Mouse (Mus musculus) heart, adult 18-20 months (tissue): Measurements from ENCODE around the gene Ptpdc1. TPM values are rescaled to one million over a fixed set of nuclear protein-coding genes. Genes with fewer than 3 reads are reported as not detected.

Source experiments
- DNase-seq, 2 experiments: peaks; one replicate each; pipeline ENCODE4 v3.0.0; 2021 to 2022; ENCODE audit warnings: mixed read lengths in 1 of 2
- microRNA-seq, 2 experiments: library from miRNA; unstranded; fragments of <30 nt; microRNA quantifications; one replicate each; pipeline ENCODE4 v1.2.0; 2022
- total RNA-seq, 2 experiments: library from RNA; stranded (reverse); gene quantifications; 2 replicates each; pipeline ENCODE4 v1.2.3; 2021

Ptpdc1 gene
- total RNA-seq, 2 experiments from 2014 or later: 5.0 to 6.4 TPM

DNA sequence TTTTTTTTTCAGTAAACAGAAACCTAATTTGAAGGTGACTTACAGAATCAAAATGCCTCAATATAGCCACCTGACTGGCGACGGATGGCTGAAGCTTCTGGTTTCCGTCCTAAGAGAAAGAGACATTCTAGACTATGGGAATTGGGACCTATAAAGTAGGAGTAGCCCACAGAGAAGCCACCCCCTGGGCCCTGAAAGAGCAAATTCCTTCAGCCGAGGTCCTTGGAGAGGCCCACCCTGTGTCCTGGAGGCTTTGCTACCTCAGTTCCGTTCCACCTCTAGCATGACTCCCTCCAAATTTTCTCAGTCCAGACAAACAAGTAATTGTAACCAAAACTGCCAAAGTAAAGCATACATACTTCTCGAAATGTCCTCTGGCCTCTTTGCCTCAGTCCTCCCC is 77.8 kb downstream of the Ptpdc1 start:
- DNase-seq: no peak

DNA sequence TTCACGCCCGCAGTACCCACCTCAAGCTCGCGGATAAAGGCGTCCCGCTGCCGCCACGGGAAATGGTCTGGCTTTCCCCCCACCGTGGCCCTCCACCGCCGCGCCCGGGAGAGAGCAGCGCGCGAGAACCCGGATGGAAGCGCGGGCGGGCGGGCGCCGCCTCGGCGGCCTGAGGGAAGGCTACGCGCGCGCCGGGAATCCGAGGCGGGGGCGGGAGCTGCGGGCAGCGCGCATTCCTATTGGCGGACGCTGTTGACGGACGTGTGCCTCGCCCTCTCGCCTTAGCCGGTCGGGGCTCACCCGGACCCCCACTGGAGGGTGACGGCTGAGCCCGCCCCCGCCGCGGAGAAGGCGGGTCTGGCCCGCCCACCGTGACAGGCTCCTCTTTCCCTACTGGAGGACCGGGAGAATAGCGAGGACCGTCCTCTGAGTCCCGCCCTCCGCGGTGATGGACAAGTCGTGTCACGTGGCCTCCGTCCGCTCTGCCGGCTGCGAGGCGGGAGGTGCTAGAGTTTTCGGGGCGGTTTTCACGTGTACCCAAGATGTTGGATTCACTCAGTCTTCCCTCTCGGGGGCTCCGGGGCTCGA is 79.0 kb downstream of the Ptpdc1 start:
- DNase-seq: peak; percentile 99 to 100

DNA sequence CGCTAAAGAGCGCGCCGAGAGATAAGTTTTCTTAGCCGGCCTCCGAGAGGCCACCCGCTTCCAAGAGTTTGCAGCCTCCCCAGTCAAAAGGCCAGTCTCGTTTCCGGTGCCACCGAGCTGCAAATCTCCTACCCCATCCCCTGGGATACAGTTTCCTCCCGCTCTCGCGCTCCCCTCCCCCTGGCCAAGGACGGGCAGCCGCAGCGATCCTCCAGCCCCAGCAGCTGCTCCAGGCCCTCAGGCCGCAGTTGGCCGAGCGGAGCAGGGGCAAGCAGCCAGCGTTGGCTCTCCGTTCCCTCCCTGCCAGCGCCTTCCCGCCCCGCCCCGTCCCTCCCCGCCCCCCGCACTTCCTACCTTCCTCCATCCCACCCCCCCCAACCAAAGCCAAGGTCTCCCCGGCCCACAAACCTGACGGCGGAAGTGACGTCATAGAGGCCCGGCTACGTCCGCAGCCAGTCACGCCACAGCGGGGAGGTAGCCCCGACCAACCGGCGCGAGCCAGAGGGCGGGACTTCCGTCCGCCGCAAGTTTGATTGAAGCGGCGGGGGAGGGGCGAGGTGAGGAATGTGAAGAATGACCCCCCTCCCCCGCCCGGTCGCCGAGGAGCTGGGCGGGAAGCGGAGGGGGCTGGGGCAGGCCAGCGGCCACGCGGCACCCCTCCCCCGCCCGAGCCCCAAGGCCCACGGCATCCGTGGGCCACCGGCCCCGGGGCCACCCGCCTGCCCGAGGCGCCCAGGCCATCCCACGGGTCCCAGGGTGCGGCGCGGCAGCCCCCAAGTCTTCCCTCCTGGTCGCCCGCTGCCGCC is 79.8 kb downstream of the Ptpdc1 start:
- DNase-seq: peak; percentile 96 to 98

GRCm38 (mm10) chr13:48544867-48545266 is 80.6 kb downstream of the Ptpdc1 start:
- no peak for DNase-seq

GRCm38 (mm10) chr13:48544391-48544790 is 81.1 kb downstream of the Ptpdc1 start:
- DNase-seq: no peak

- no peak for DNase-seq
Observed at GRCm38 (mm10) chr13:48540488-48540887, 85.0 kb downstream of the Ptpdc1 start.

- no peak for DNase-seq
Observed at GRCm38 (mm10) chr13:48533441-48533840, 92.0 kb downstream of the Ptpdc1 start.

GRCm38 (mm10) chr13:48531448-48531847 is 94.0 kb downstream of the Ptpdc1 start:
- no peak for DNase-seq

- peak; percentile 61 to 67 for DNase-seq
Observed at GRCm38 (mm10) chr13:48530685-48531084, 94.8 kb downstream of the Ptpdc1 start.

DNA sequence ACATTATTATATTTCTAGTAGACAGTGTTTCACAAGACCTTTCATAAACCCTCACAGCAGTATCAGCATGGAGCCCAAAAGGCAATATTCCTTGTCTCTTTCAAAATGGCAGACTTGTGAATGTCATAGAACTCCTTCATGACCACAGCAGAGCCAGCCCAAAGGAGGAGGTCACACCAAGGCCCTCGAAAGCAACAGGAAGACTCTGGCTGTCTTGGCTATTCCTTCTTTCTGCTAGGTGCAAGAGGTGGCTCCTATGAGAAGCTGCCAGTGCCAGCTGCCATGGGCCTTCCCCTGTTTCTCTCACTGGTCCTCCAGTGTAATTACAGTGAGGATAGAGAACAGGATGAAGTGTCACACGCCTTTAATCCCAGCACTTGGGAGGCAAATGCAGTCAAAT is 96.4 kb downstream of the Ptpdc1 start:
- DNase-seq: no peak

- peak; percentile 80 to 85 for DNase-seq
Observed at GRCm38 (mm10) chr13:48528123-48528871, 97.2 kb downstream of the Ptpdc1 start.

Small RNA genes lying within 50 kb of the gene (microRNA-seq; reads per million reads assigned to microRNA genes)
- gene Gm24111: 0 reads per million in 2 experiments
- 1,328 to 1,410 reads per million in 2 experiments for gene Mirlet7a-1
- 39,295 to 70,956 reads per million in 2 experiments for gene Mirlet7d
- gene Mirlet7f-1: 0 reads per million in 2 experiments

Other genes starting within 250 kb of the Ptpdc1 start
- gene Zfp169, start 112.2 kb downstream of the Ptpdc1 start, total RNA-seq: 1 to 10 TPM; 4.2 to 6.5 TPM
- not detected for gene A830005F24Rik, start 112.1 kb downstream of the Ptpdc1 start, total RNA-seq
- not detected for gene Barx1, start 37.3 kb upstream of the Ptpdc1 start, total RNA-seq
- 10 to 100 TPM; 28.1 to 30.8 TPM for gene Phf2, start 245.5 kb upstream of the Ptpdc1 start, total RNA-seq